Mouse (Mus musculus): Measurements from ENCODE around the gene Rps19bp1.

- TF ChIP-seq EP300 (IDR thresholded peaks at IDR 0.05): no peak
- no peak for TF ChIP-seq CTCF (IDR thresholded peaks at IDR 0.05)
These were observed 40.1 kb upstream of the Rps19bp1 start for GRCm38 (mm10) chr15:80304188-80304587.
